Mouse (Mus musculus): ENCODE results near the gene 4930442H23Rik. TPM values are rescaled to one million over a fixed set of nuclear protein-coding genes. Genes with fewer than 3 reads are reported as not detected.
"Not testable (repeated sequence)": the region's sequence is repeated elsewhere in the genome, so short reads cannot be mapped to it uniquely, and the experiment has no call there.

Gene 4930442H23Rik
- total RNA-seq, 2 experiments from 2014 or later: not detected

DNA sequence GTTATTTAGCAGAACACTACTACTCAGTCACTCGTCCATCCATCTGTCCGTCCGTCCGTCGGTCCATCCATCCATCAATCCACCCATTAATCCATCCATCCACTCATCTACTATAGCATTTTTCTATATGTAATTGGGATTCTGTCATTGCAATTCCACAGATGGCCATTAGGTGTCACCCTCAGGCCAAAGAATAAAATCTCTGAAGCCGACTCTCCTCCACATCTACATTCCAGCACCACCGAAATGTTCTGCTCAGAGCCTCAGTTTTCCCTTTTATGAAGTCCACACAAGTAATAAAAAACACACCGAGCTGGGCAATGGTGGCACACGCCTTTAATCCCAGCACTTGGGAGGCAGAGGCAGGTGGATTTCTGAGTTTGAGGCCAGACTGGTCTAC, 14.6 kb upstream of the 4930442H23Rik start:
- DNase-seq (ENCODE audit: low spot score in 2 of 2): peak in 1 of 2 experiments; percentile 78

DNA sequence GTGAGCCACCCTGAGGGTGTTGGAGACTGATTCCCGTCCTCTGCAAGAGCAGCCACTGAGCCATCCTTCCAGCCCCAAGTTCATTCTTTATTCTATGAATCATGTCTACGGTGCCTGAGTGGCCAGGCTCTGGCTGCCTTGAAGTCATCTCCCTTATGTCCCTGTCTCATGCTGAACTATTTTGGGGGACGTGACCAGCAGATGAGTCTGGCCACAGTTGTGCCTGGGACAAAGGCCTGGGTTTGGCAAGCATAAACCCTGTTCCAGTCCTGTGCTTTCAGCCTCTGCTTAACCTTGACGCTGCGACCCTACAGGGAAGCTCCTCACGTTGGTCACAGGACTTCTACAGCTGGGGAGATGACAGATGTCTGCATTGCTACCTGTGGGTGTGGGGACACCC, 13.7 kb upstream of the 4930442H23Rik start:
- DNase-seq (ENCODE audit: low spot score in 2 of 2): no peak

DNA sequence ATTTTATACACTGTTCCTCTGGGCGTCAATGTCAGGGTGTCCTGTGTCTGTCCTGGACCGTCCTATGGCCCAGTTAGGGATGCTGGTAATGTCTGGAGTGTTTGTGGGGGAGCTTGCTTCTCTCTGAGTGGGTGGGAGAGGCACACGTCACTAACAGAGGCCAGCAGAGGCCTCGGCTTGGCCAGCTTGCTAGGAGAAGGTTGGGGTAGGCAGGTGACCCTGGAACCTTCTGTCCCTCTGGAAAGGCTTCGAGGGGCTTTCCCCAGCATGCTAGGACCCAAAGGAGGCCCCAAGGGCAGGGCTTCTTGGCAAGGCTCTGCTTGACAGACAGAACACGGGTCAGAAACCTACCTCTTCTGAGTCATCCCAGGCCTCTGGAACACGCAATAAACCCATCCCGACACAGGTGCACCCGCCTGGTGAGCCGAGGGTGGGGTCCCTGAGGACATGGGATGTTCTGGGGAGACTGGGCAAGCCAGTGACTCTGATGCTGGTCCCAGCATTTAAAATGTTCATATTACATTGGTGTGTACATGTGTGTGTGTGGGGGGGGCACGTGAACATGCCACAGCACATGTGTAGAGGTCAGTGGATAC, 12.9 kb upstream of the 4930442H23Rik start:
- DNase-seq (ENCODE audit: low spot score in 2 of 2): no peak

DNA sequence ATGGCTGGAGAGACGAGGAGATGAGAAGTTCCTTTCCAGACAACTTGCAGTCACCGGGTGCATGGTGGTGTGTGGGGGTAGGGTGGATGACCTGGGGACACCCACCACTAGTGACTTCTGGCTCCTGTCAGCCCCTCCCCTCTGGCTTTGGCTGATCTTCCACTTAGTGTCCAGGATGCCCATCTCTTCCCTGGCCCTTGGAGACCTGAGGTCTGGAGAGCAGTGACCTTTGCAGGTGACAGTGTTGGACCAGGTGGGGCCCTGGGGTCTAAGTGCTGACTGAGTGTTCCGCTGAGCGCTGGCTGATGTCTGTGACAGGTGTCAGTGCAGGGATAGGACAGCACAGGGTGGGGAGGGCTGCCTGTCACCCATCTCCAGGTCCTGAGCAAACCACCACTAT, 11.7 kb upstream of the 4930442H23Rik start:
- no peak for DNase-seq (ENCODE audit: low spot score in 2 of 2)

DNA sequence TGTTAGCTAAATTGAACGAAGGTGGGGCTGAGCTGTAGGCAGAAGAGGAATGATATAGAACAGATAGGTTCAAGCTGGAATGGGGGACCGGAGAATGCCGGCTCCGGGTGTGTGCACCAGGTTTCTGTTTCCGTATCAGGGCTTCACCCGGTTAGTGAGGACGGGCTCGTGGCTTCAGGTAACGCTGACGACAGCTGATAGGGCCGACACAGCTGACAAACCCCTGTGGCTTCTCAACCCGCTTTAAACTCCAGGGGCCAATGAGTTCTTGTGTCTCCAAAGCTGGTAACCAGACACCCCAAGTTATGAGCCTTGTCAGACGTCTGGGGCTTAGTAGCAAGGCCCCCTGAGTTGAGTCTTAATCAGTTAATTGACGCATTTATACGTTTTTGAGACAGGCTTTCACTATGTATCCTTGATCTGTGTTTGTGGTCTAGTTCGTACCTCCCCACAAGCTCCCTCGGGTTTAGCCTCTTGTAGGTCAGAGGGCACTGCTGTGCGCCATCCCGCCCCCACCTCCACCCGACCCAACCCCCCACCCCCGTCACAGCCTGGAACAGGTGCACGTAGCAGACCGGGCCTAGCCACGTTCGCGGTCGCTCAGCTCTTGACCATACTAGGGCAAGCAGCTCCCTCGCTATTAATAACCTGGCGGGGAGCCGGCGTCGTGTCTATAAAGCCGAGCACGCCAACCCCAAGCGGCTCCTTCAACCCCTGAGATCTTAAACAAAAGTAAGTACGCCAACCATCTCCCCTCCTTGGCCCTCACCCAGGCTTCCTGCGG, 10.5 kb upstream of the 4930442H23Rik start:
- no peak for DNase-seq (ENCODE audit: low spot score in 2 of 2)

DNA sequence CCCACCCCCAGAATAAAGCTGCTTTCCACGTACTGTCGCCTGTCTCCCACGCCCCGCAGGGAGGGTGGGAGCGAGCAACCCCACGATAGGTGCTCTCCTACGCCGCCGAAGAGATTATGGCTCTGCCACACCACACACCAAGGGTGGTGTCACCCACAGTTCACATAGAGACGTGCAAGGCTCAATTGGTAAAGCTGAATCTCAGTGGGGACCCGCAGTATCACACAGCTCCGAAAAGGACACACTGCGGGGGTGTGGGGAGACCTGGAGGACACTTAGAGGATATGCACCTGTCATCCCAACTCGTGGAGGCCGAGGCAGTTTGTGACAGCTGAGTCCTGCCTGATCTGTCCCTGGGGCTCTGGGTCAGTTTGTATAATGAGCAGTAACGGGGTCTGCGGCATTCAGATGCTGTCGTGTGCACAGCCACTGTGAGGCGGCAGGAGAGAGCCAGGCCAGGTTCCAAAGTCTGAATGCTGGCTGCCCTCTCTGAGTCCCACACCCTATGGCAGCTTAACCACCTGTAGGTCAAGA, 9.4 kb upstream of the 4930442H23Rik start:
- DNase-seq (ENCODE audit: low spot score in 2 of 2): no peak

DNA sequence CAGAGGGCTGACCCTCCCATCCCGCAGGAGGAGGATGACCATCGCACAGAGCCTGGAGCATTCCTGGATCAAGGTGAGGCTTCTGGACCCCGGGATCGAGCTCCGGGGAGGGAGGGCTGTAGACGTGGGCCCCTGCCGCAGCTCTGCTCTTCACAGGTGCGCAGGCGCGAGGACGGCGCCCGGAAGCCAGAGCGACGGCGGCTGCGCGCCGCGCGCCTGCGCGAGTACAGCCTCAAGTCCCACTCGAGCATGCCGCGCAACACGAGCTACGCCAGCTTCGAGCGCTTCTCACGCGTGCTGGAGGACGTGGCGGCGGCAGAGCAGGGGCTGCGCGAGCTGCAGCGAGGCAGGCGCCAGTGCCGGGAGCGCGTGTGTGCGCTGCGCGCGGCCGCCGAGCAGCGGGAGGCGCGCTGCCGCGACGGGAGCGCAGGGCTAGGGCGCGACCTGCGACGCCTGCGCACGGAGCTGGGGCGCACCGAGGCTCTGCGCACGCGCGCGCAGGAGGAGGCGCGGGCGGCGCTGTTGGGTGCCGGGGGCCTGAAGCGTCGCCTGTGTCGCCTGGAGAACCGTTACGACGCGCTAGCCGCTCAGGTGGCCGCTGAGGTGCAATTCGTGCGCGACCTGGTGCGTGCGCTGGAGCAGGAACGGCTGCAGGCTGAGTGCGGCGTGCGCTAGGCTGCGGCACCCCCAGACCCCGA, 8.8 kb upstream of the 4930442H23Rik start:
- DNase-seq (ENCODE audit: low spot score in 2 of 2): peak; percentile 89 to 92

DNA sequence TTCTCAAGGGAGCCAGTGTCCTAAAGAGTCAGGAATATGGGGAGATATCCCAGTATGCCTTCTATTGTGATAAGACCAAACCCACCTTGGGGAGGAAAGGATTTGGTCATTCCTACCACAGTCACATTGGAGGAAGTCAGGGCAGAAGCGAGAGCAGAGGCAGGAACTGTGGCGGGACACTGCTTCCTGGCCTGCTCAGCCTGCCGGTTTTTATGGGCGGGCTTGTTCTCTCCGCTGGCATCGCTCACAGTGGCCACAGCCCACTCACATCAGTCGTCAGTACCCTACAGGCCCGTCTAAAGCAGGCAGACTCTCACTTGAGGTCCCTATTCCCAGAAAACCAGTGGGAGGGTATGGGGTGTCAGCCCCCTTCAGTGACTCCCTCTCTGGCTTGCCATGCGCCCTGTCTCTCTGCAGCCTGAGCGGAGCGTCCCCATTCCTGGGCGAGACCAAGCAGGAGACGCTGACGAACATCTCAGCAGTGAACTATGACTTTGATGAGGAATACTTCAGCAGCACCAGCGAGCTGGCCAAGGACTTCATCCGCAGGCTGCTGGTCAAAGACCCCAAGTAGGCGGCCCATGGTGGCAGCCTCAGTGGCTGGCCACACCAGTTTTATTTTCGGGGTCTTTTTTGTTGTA, 7.8 kb upstream of the 4930442H23Rik start:
- peak in 1 of 2 experiments; percentile 16 for DNase-seq (ENCODE audit: low spot score in 2 of 2)

DNA sequence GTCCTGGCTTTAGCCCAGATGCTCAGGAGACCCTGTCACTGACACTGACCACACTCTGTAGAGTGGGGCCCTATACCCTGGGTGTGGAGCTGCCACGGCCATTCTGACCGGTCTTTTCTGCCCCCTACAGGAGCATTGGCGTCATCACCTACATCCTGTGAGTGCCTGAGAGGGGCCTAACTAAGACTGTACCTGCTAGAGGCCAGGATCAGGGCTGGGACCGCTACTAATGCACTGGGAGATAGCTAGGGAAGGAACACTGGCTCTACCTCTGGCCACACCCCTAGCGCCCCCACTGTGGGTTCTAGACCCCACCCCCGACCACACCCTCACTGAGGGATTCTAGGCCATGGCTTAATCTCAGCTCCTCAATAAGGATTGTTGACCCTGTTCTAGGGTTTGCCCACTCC, 7.3 kb upstream of the 4930442H23Rik start:
- DNase-seq (ENCODE audit: low spot score in 2 of 2): peak in 1 of 2 experiments; percentile 8

DNA sequence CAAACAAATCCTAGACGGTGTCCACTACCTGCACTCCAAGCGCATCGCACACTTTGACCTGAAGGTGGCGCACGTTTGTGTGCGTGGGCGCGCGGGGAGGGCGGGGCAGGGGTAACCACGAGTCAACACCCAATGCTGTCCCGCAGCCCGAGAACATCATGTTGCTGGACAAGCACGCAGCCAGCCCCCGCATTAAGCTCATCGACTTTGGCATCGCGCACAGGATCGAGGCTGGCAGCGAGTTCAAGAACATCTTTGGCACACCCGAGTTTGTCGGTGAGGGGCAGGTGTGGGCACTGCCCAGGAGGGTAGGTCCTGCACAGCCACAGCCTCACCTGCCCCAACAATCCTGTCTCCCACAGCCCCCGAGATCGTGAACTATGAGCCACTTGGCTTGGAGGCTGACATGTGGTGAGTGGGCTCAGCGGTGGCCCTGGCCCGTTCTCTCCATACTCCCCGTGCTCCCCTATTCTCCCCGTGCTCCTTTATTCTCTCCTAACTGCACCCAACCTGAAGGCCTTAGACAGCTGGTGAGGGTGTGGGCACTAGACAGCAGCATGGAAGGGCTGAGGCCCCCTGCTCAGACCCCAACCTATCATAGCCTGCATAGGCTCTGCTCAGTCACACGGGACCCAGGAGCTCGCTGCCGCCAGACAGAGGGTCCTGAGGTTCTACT, 6.7 kb upstream of the 4930442H23Rik start:
- peak in 1 of 2 experiments; percentile 14 for DNase-seq (ENCODE audit: low spot score in 2 of 2)

DNA sequence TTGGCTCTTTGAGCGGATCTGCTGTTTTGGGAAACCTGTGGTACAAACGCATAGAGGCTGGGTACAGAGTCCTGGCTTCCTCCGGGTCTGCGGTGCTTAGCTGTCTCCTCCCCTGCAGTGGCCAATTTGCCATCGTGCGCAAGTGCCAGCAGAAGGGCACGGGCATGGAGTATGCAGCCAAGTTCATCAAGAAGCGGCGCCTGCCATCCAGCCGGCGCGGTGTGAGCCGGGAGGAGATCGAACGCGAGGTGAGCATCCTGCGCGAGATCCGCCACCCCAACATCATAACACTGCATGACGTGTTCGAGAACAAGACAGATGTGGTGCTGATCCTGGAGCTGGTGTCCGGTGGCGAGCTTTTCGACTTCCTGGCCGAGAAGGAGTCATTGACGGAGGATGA, 6.2 kb upstream of the 4930442H23Rik start:
- peak in 1 of 2 experiments; percentile 2 for DNase-seq (ENCODE audit: low spot score in 2 of 2)

DNA sequence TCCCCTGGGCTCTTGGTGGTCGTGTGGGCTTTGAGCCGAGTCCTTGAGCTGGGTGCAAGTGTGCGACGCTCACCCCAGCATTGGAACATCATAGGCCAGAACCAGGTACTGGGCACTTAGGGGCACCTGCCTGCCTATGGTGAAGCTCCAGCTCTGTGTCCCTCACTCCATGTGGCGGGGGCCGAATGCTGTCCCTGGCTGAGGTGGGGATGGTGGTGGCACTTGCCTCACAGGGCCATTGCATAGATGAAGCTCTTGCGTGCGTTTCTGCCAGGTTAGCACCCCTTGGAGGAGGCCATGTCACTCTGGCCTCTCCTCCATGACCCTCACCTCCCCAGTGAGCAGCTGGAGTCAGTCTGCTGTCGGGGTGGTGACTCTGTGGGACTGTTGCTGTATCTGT, 3.5 kb upstream of the 4930442H23Rik start:
- no peak for DNase-seq (ENCODE audit: low spot score in 2 of 2)

DNA sequence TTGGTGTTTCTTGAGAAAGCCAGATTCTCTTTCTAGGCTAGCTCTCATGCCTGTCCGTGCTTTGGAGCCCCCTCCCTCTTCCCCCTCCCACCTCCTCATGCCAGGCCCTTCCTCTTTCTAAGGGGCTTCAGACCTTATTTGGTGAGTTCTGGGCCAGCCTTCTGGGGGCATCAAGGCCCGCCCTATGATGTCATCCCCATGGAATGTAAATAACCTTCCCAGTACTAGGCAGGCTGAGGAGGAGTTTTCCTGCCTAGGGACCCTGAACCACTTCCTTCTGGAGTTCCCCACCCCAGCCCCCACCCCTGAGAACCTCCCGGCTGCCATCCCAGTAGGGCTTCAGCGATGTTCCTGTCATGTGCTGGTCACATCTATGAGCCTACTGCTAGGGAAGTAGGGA, 1.1 kb upstream of the 4930442H23Rik start:
- DNase-seq (ENCODE audit: low spot score in 2 of 2): no peak

DNA sequence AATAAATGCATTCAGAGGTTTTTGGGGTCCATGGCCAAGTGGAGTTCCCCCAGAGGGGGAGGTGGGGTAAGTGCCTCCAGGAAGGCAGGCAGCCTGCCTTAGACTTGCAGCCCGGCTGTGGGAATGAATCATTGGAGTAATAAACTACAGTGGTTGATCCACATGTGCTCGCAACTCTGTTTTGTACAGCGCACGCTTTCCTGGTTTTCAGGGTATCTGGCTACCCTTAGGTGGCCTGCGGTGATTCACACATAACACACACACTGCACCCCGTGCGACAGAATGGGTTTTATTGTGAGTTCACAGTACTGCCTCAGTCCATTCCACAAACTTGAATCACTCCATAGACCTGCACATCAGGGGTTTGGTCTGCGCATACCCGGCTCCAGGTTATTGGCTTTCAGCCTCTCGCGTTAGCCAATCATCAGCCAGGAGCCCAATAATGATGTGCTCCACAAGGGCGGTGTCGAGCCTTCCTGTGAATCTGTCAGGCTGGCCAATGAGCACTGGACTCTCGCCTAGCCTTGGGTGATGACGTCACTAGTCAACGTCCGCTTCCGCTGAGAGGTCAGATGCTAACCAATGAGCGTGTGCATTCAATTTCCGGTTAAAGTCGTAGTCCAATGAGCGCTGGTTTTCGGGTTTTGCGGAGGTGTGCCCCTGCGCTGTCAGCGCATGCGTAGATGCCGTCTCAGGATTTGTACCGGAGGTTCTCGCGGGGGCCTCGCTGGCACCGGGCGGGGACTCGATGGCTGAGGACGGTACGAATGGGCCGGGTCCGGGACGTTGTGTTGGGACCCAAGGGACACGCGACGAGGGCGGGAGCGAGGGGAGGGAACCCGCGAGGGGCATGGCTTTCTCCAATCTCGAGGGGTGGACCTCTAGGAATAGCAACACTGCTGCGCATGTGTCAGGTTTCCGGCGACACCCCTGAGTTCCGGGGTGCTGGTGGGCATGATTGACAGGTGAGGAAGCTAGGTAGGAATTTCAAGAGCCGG, 1.0 kb downstream of the 4930442H23Rik start, which contains the start of gene Dapk3:
Gene Dapk3, plus strand, starts transcription at position 670 of the 998 bp plus-strand sequence.
- DNase-seq (ENCODE audit: low spot score in 2 of 2): peak; percentile 98 to 99

DNA sequence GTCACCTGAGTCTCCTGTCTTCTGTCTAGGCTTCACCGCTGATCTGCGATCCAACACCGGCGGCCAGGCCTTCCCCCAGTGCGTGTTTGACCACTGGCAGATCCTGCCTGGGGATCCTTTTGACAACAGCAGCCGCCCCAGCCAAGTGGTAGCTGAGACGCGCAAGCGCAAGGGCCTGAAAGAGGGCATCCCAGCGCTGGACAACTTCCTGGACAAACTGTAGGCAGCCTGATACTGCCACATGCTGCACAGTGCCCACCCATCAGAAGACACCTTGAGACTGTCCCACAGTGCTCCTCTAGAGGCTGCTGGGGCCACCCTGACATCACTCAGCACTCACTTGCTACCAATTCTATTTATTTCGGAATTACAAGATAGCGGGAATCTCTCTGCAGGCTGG, 1.8 kb downstream of the 4930442H23Rik start:
- not testable (repeated sequence) for DNase-seq (ENCODE audit: low spot score in 2 of 2)

DNA sequence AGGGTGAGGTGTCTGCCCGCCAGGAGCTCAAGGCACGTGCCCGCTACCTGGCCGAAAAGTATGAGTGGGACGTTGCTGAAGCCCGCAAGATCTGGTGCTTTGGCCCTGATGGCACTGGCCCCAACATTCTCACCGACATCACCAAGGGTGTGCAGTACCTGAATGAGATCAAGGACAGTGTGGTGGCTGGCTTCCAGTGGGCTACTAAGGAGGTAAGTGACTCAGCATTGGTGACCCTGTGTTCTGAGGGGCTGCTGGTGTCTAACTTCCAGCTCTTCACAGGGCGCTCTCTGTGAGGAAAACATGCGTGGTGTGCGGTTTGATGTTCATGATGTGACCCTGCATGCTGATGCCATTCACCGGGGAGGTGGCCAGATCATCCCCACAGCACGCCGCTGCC, 2.7 kb downstream of the 4930442H23Rik start:
- no peak for DNase-seq (ENCODE audit: low spot score in 2 of 2)

DNA sequence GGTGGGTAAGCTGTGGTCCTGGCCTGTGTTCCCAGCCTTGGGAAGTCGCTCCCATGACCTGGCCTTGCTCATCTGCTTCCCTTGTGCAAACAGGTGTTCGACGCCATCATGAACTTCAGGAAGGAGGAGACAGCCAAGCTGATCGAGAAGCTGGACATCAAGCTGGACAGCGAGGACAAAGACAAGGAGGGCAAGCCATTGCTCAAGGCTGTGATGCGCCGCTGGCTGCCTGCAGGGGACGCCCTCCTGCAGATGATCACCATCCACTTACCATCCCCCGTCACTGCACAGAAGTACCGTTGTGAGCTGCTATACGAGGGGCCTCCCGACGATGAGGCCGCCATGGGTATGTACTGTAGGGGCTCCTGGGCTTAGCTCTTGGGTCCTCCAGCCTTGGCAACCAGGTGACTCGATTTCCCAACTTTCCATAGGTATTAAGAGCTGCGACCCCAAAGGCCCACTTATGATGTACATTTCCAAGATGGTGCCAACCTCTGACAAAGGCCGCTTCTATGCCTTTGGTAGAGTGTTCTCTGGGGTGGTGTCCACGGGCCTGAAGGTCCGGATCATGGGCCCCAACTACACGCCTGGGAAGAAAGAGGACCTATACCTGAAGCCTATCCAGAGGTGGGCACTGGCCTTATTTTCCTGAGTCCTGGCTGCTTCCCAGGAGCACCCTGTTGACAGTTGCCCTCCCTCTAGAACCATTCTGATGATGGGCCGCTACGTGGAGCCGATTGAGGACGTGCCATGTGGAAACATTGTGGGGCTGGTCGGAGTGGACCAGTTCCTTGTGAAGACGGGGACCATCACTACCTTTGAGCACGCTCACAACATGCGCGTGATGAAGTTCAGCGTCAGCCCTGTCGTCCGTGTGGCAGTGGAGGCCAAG, 4.0 kb downstream of the 4930442H23Rik start:
- no peak for DNase-seq (ENCODE audit: low spot score in 2 of 2)

DNA sequence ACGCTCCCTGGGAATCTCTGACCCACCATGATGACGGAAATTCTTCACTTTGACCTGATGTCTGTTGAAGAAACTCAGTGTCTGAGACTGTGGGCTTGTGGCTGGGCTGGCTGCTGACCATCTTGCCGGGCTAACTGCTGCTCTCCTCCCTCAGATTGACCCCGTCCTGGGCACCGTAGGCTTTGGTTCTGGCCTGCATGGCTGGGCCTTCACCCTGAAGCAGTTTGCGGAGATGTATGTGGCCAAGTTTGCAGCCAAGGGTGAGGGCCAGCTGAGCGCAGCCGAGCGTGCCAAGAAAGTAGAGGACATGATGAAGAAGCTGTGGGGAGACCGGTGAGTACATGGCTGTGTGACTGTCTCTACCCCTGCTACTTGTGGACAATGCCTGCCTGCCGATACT, 4.7 kb downstream of the 4930442H23Rik start:
- no peak for DNase-seq (ENCODE audit: low spot score in 2 of 2)

Measured in layer of hippocampus, adult 18-20 months (tissue).